Mouse (Mus musculus) embryonic fibroblast, embryonic 13.5 days (primary cell): Measurements from ENCODE around the gene Vps41. TPM values are rescaled to one million over a fixed set of nuclear protein-coding genes. Genes with fewer than 3 reads are reported as not detected.
A peak's percentile ranks its signal among the peaks of the same experiment; 100 is the strongest.

Source experiments
- H3K27ac ChIP-seq: 2 replicates; pipeline ENCODE4 v1.5.1; 2012; ENCODE audit warnings: low read length, control low read depth, inconsistent platforms; ENCODE audit not compliant: insufficient read depth
- H3K4me1 ChIP-seq: 2 replicates; pipeline ENCODE4 v1.6.1; 2011; ENCODE audit warnings: low read length; ENCODE audit not compliant: control insufficient read depth, insufficient read depth
- H3K4me3 ChIP-seq: 2 replicates; pipeline ENCODE4 v1.5.1; 2011; ENCODE audit warnings: mild to moderate bottlenecking, control low read depth, low read length; ENCODE audit not compliant: insufficient read depth
- CTCF ChIP-seq: IDR thresholded peaks from 2 replicates; pipeline ENCODE4 v1.5.1; 2011; ENCODE audit warnings: mild to moderate bottlenecking, control low read depth, low read length, moderate library complexity, borderline replicate concordance; ENCODE audit not compliant: insufficient read depth
- POLR2A ChIP-seq: IDR thresholded peaks from 2 replicates; pipeline ENCODE4 v1.6.1; 2011; ENCODE audit warnings: low read depth, mild to moderate bottlenecking, control low read depth, low read length, moderate library complexity
- polyA plus RNA-seq: library from polyadenylated mRNA; stranded (reverse); fragments of >200 nt; gene quantifications from 2 replicates; pipeline ENCODE4 v1.2.4, GENCODE M21; 2011; ENCODE audit warnings: low read depth; ENCODE audit not compliant: missing spikeins, insufficient read length

Vps41 gene
- polyA plus RNA-seq, 1 experiment: 81.4 TPM

GRCm38 (mm10) chr13:18868030-18868490 is 151.0 kb downstream of the Vps41 start:
- Histone ChIP-seq H3K4me3 (no peak overlapping the region), H3K4me1 (no peaks in the 10 kb centered on the region; the same call in 1 of the 2 replicates), H3K27ac (0 out of 2 replicates have a peak overlapping the region, but pooled peaks have one; percentile 24)
- TF ChIP-seq POLR2A: no peak
- TF ChIP-seq CTCF: peak; percentile 62; the same call in 1 of the 2 replicates

DNA sequence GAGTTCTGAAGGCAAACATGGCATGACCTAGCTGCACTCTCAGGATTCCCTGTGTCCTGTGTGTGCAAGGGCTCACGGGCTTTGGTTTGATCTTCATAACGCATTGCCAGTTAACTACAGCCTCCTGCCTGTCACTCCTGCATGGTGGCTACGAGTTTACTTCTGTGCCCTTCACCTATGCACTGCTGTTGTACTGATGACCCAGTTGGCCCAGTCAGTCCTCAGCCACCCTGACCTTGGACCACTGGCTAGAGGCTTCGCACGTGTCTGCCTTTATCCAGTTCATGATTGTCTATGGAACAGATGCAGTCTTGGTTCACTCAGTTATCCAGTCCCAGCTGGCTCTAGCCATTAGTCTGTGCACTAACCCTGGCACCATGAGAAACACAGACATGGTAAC is 151.7 kb downstream of the Vps41 start:
- Histone ChIP-seq H3K27ac (no peak overlapping the region), H3K4me3 (no peak overlapping the region), H3K4me1 (no peaks in the 10 kb centered on the region; the same call in 1 of the 2 replicates)
- TF ChIP-seq CTCF (no peak), POLR2A (no peak)

DNA sequence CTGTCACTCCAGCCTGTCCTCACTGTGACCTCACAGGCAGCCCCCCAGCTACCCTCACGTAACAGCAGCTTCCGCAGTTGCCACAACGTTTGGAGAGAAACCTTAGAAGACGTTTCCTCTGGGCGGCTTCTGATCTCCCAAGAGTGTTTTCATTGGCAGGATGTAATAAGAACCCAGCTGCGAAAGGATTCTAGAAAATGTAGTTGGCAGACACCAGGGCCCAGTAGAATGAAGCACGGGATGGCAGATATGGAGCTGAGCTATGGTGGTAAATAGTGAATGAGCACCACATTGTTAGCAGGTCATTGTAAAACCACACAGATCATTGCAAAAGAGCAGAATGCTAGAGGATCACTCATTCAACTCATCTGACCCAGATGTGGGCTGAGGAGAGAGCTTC is 158.2 kb downstream of the Vps41 start:
- H3K4me1 ChIP-seq: peaks cover 13% of the 10 kb centered on the region
- TF ChIP-seq POLR2A (no peak), CTCF (no peak)

DNA sequence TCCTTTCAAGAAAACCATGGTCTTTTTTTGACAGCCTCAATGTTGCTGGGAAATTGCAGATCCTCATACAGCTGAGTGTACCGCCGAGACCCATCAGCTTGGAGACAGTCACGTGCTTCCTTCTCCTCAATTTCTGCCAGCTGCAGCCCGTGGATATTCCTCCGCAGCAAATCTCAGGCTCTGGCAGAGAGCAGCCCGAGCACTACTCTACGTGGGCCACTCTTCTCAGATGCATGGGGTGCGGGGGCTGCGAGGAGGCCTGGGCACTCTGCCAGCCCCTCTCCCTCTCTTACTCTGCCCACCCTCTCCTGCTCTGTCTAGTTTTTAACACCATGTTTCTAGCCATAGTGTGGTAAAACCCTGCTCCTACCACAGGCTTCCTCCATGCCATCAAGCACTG is 175.8 kb downstream of the Vps41 start:
- TF ChIP-seq CTCF (no peak), POLR2A (no peak)
- no peaks in the 10 kb centered on the region; the same call in 1 of the 2 replicates for H3K4me1 ChIP-seq
- H3K27ac ChIP-seq: no peak overlapping the region
- H3K4me3 ChIP-seq: no peak overlapping the region

More for the DNA sequence above, 158.2 kb downstream of the Vps41 start:
- Histone ChIP-seq H3K4me3 (no peak overlapping the region), H3K27ac (peak overlapping the region; percentile 37; the same call in 1 of the 2 replicates)

- H3K27ac ChIP-seq: no peak overlapping the region
- TF ChIP-seq POLR2A (no peak), CTCF (no peak)
- no peaks in the 10 kb centered on the region; the same call in 1 of the 2 replicates for H3K4me1 ChIP-seq
- no peak overlapping the region for H3K4me3 ChIP-seq
Observed at GRCm38 (mm10) chr13:18896789-18897188, 179.7 kb downstream of the Vps41 start.

DNA sequence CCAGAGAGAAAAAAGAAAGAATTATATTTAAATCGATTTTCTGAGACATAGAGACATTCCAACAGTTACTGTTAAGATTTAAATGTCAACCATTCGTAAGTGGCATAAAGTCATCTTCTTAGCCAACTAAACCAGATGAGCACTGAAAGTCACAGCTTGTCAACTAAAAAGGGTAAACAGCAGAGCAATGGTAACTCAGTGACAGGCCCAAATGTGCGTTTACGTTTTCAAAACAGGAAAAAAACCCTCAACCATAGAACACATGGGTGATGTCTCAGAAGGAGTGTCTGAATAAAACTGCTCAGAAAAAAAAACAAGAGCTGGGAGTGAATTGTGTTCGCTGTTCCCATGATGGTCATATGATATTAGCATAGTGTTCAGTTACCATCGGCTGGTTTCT is 186.5 kb downstream of the Vps41 start:
- Histone ChIP-seq H3K4me1 (no peaks in the 10 kb centered on the region), H3K27ac (no peak overlapping the region), H3K4me3 (no peak overlapping the region)
- no peak for TF ChIP-seq CTCF
- no peak for TF ChIP-seq POLR2A

DNA sequence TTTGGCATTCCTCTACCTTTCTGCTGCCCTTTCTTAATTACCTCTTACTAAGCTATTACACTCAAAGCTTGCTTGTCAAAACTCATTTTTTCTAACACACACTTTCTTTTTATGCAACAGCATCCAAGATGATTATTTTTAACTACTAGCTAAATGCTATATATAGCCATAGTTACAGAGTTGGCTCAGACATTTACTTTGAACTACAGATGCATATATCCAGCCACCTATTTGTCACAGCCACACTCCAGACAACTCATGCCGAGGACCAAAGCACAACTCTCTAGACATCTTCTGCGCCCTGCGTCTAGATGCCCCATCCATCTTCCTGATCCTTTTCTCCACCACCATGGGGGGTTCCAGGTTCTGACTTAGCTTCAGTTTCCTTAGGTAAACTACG is 197.7 kb downstream of the Vps41 start:
- TF ChIP-seq CTCF (no peak), POLR2A (no peak)
- Histone ChIP-seq H3K4me3 (no peak overlapping the region), H3K4me1 (no peaks in the 10 kb centered on the region), H3K27ac (no peak overlapping the region)

Other genes with a start within 250 kb of the Vps41 start
- 0.63 TPM in 1 of 2 replicates, not detected in the other for gene Amph, start 230.9 kb downstream of the Vps41 start, polyA plus RNA-seq